Mouse (Mus musculus) right cerebral cortex, adult 2 months (tissue): ENCODE results near the gene Mau2.
"Not testable (repeated sequence)": the region's sequence is repeated elsewhere in the genome, so short reads cannot be mapped to it uniquely, and the experiment has no call there.

Source experiments
- DNase-seq, 2 experiments: peaks; one replicate each; pipeline ENCODE4 v3.0.0; 2021 to 2022; ENCODE audit warnings: low spot score in 2 of 2

The Mau2 gene

DNA sequence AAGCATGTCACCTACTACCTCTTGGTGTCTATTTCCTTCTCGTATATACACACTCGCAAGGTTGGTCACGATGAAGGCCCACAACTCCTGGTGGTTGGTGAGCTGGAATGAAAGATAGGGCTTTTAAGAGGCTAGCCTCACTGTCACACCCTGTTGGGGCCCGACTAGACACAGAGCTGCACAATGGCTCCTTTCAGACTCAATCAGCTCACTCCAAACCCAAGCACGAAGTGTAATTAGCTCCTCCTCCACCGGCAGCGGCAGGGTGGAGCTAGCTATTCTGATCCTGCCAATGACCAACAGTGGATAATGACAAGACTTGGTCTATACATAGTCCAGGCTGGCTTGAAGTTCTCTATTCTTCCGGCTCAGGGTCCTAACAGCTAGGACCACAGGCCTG, 18.9 kb downstream of the Mau2 start:
- no peak for DNase-seq

- DNase-seq: no peak
Observed at GRCm38 (mm10) chr8:70015017-70015416, 27.5 kb downstream of the Mau2 start.

DNA sequence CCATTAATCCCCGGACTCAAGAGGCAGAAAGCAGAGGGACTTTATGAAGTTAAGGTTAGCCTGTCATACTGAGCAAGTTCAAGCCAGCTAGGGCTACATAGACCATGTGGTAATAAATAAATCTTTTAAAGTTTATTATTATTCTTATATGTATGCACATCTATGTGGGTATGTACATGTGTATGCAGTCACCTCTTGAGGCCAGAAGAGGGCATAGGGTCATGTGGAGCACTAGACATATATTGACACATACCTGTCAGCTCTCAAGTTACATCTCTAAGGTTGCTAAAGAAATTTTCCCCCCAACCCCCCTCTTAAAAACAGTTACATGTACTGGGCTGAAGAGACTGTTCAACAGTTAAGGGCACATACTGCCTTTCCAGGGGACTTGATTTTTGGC, 29.8 kb downstream of the Mau2 start:
- DNase-seq: no peak

- no peak for DNase-seq
Observed at GRCm38 (mm10) chr8:70012350-70012749, 30.2 kb downstream of the Mau2 start.

GRCm38 (mm10) chr8:70010796-70011195, 31.7 kb downstream of the Mau2 start:
- not testable (repeated sequence) for DNase-seq

GRCm38 (mm10) chr8:70005178-70005577, 37.4 kb downstream of the Mau2 start:
- no peak for DNase-seq

- no peak for DNase-seq
Observed at GRCm38 (mm10) chr8:70004345-70004744, 38.2 kb downstream of the Mau2 start.

DNA sequence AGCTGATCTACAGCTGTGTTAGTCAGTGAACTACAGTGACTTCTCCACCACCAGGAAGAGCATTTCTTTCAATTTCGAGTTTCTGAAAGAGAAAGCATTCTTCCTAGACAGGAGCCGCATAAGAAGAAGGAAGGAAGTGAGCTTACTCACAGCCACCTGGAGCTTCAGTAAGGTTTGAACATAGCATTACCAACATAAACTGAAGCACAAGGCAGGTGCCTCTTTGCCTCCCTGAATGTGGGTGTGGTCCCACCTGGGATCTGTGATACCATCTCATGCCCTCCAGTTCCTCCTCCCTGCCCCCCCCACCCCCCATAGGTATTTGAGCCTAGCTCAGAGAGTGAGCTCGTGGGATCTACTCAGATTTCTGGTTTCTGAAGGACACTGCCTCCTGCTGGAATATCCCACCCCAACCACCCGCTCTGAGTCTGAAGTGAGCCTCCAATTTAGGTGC, 39.3 kb downstream of the Mau2 start:
- DNase-seq: no peak

DNA sequence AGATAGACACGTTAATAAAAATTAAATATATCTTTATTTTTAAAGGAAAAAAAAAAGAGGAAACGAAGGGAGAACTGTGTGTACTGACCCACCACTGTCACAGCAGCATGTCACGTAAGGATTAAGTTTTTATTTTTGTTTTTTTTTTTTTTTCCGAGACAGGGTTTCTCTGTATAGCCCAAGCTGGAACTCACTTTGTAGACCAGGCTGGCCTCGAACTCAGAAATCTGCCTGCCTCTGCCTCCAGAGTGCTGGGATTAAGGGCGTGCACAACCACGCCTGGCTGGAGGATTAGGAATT, 40.7 kb downstream of the Mau2 start:
- DNase-seq: not testable (repeated sequence)

DNA sequence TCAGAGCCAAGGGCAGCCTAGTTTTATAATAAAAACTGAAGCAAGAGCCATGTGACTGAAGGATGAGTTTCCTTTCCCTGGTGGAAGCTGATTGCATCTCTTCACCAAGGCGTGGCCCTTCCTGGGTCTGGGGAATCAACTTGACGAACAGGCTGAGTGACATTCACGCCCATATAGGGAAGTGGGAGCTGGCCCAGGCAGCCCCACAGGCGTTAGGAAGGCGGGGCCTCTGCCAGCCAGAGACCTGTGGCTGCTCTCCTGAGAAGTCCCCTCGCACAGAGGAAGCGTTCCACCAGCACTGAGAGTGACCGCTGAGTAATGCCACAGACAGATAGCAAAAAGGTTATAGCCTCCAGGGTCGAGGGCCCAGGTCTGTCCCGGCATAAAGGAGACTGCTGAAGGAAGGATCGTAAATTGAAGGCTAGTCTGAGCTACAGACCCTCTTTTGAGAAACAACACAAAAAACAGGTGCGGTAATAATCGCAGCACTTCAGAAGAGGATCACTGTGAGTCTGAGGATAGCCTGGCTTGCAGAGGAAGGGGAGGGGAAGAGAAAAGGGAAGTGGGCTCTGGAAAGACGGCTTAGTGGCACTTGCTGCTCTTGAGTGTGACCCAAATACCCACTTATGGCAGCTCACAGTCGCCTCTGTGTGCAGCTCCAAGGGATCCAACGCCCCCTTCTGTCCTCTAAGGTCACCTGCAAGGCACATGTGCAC, 41.2 kb downstream of the Mau2 start:
- DNase-seq: peak in 1 of 2 experiments; percentile 34

- DNase-seq: no peak
Observed at GRCm38 (mm10) chr8:70000226-70000625, 42.3 kb downstream of the Mau2 start.

- no peak for DNase-seq
Observed at GRCm38 (mm10) chr8:69999236-69999635, 43.3 kb downstream of the Mau2 start.

DNA sequence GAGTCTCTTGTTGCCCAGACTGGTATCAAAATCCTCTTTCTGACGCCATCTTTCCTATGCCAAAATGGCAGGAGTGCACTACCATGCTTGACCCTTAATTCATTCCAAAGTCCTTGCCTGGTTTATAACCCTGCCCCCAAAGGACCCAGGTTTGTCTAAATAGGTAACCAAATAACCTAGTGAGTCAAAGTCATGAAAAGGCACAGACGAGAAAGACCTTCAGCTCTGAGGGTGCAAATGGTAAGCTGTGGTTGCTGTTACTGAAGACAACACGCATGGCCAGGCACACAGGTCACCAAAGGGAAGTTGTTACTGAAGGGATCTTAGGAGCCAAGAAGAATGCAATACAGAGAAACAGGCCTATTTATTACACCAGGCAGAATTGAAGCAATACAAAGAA, 43.8 kb downstream of the Mau2 start:
- no peak for DNase-seq

- no peak for DNase-seq
Observed at GRCm38 (mm10) chr8:69996589-69997285, 45.8 kb downstream of the Mau2 start.

GRCm38 (mm10) chr8:69995776-69996588, 46.6 kb downstream of the Mau2 start, which contains the start of gene Gatad2a:
TSS of gene Gatad2a (minus strand) at chr8:69996384.
- DNase-seq: peak; percentile 100

- DNase-seq: no peak
Observed at GRCm38 (mm10) chr8:69995422-69995775, 47.1 kb downstream of the Mau2 start.

DNA sequence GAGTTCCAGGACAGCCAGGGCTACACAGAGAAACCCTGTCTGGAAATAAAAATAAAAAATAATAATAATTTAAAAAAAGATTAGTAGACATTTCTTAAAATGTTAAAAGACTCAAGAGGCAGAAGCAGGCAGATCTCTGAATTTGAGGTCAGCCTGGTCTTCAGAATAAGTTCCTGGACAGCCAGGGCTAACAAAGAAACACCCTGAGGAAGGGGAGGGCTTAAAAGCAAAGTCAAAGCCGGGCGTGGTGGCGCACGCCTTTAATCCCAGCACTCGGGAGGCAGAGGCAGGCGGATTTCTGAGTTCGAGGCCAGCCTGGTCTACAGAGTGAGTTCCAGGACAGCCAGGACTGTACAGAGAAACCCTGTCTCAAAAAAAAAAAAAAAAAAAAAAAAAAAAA, 53.6 kb downstream of the Mau2 start:
- not testable (repeated sequence) for DNase-seq

- no peak for DNase-seq
Observed at GRCm38 (mm10) chr8:69987744-69988143, 54.8 kb downstream of the Mau2 start.

DNA sequence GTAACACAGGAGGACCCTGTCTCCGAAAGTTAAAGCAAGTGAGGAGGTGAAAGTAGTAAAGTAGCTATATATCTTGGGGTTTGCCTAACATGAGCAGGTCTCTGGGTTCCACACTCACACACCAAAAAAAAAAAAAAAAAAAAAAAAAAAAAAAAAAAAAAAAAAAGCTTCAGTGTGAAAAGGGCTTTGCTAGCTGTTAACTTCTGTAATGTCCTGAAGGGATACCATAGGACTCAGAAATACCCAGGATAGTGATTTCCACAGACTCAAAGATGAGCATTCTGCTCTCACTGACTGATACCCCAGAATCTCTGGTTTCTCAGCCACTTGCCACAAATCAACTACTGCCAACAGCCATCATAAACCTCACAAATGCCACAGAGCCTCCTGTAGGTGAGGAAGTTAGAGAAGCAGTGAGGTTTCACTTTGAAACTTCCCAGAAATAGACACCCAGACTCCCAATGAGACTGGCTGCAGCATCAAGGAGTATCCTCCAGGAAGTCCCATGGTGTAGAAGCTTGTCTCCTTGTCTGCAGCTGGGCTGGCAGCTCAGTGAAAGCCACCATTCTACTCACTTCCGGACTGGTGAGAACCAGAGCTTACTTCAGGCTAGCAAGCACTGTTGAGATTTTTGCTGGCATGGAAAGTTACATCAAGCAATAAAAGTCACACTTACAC, 57.5 kb downstream of the Mau2 start:
- DNase-seq: no peak

- DNase-seq: no peak
Observed at GRCm38 (mm10) chr8:69978456-69978855, 64.1 kb downstream of the Mau2 start.

DNA sequence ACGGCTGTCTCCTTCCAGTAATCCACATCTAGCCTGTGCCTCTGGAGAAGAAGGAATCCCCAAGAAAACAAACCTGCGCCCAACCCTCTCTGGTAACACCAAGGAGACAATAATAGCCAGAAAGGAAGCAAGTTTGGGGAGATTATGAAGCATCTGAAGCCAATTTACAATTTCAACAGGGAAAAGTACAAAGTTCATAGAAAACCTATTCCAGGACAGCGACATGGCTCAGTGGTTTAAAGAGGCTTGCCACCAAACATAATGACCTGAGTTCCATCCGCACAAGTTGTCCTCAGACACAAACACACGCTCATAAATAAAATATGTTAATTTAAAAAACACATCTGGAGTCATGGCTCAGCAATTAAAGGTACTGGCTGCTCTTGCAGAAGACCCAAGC, 67.7 kb downstream of the Mau2 start:
- DNase-seq: no peak

DNA sequence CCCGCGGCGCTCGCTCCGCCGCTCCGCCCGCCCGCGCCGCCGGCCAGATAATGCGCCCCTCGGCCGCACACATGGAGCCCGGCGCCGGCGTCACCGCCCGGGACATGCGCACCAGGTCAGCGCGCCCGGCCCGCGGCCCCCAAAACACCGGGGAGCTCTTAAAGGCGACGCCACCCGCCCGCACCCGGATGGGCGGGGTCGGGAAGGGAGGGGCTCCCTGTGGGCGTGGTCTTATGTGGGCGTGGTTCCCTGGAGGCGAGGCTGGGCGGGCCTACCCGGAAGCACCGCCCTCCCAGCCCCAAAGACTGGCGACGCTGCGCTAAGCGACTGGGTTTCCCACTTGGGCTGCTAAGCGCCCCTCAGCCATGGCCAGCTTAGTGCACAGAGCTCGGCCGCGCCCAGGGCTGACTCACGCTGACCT, 68.3 kb downstream of the Mau2 start:
- peak; percentile 85 to 89 for DNase-seq
